Mouse (Mus musculus) frontal cortex, adult (tissue): Measurements from ENCODE around the gene Mcoln2.

Source experiments
- ATAC-seq: cut with Nextera tagmentation; 2 replicates; pipeline ENCODE4 v1.9.2; 2017; ENCODE audit warnings: mild to moderate bottlenecking, moderate library complexity, mixed read lengths; ENCODE audit not compliant: low TSS enrichment

The Mcoln2 gene

GRCm38 (mm10) chr3:146227427-146227826 lies 77.8 kb downstream of the Mcoln2 start:
- ATAC-seq: no peak

GRCm38 (mm10) chr3:146228559-146229310 lies 79.1 kb downstream of the Mcoln2 start:
- no peak for ATAC-seq

GRCm38 (mm10) chr3:146232708-146233107 lies 83.1 kb downstream of the Mcoln2 start:
- ATAC-seq: no peak

- ATAC-seq: no peak
Measured at GRCm38 (mm10) chr3:146233741-146234140, 84.1 kb downstream of the Mcoln2 start.

GRCm38 (mm10) chr3:146234530-146234929 lies 84.9 kb downstream of the Mcoln2 start:
- no peak for ATAC-seq

GRCm38 (mm10) chr3:146236280-146236679 lies 86.6 kb downstream of the Mcoln2 start:
- ATAC-seq: no peak

GRCm38 (mm10) chr3:146237676-146238075 lies 88.0 kb downstream of the Mcoln2 start:
- no peak for ATAC-seq

GRCm38 (mm10) chr3:146244630-146245029 lies 95.0 kb downstream of the Mcoln2 start:
- ATAC-seq: no peak
